Mouse (Mus musculus): ENCODE measurements around the gene Cd81.

DNA sequence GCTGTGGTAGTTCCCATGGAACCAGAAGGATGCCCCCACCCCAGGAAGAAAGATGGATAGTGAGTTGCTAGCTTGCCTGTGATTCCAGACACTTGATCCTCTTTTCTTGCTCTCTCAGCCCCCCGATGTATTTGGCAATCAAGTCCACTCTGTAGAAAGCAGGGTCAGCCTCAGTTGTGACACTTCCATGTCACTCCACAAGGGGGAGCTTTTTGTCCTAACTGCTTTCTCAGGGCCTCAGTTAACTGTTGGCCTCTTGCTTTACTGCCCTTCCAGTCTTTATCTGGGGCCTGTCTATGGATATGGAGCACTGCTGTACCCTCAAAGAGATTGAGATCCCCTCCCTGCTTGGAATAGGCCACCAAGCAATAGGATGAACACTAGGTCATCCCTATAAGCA lies 20.5 kb downstream of the Cd81 start:
- TF ChIP-seq RAD21 (IDR thresholded peaks at IDR 0.05; ENCODE audit: low read depth, low read length) (peak; percentile 48), RCOR1 (IDR thresholded peaks at IDR 0.05; ENCODE audit: low read depth, low read length) (no peak), CTCF (IDR thresholded peaks at IDR 0.05 in 2 of 3, conservative IDR thresholded peaks at IDR 0.05 in 1 of 3; ENCODE audit: control insufficient read depth in 1 of 3, insufficient read depth in 1 of 3, low read depth in 2 of 3, low read length in 3 of 3, poor library complexity in 1 of 3, severe bottlenecking in 1 of 3) (peak; percentile 60 to 89 (median 76)), MAX (IDR thresholded peaks at IDR 0.05; ENCODE audit: low read length) (no peak)

Measured in MEL (cell line).